Mouse (Mus musculus): ENCODE measurements at regions not wholly inside any gene's neighbourhood (a gene's known extent, or its start where the extent isn't known, plus 50 kb on each side); places are given as distances from the start of the nearest gene placed in this dataset.
"Not testable (repeated sequence)": the region's sequence is repeated elsewhere in the genome, so short reads cannot be mapped to it uniquely, and the experiment has no call there.

DNA sequence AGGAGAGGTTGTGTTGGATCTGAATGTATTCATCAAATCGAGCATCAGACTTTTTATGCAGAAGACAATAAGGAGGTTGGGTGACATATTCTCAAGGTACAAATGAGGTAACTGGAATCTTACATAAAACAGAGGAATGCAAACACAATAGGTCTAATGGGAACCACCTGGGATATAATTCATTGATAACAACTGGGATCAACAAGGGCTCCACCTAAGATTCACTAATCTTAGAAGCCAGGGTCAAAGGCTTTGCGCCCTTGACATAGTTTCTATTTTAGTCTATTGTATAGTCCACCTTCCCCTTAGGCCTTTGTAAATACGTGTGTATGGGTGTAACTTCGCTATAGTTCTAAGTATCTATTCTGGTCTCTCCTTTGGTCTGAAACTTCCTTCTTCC is 269.0 kb downstream of the Ankrd7 start:
- DNase-seq, result not testable (repeated sequence)

DNA sequence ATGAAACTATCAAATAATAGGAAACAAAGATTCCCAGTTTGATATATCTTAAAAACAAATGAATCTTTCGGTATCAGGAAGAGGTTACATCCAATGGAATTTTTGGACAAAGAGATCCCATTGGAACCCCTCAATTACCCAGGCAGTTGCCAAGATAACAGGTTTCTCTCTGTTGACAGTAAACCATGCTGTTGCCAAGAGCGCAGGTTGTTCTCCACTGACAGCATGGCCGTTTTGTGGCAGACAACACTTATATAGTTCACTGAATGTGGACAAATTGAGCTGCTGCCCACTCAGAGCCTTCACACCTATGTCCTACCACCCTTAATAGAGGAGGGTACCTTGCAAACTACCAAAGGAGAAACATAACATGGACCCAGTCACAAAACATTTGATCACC is 297.4 kb downstream of the Ankrd7 start:
- DNase-seq, result peak; percentile 79

DNA sequence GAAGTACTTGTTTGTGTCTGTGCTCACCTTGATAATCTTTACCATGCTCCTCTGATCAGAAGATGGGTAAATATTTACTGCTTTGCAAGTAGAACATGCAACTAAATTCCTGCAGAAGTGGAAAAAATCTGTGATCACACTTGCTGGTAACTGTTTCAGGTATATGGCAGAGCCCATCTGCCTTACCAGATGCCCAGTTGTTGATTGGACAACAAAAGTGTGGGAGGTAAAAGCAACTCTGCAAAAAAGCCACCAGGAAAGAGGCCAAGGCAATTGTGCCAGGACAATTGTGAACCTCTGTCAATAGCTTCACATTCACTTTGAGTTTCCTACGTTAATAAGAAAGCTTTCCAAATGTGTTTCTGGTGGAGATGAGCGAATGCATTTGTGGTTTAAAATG is 298.1 kb downstream of the Ankrd7 start:
- DNase-seq, result peak; percentile 69
